Mouse (Mus musculus): ENCODE data around the gene Snu13.

Gene Snu13

GRCm38 (mm10) chr15:82023965-82024635 is 23.3 kb downstream of the Snu13 start:
- DNase-seq = no peak

GRCm38 (mm10) chr15:82022535-82023088 is 24.8 kb downstream of the Snu13 start:
- DNase-seq = no peak

GRCm38 (mm10) chr15:82019288-82019687 is 28.1 kb downstream of the Snu13 start:
- DNase-seq = no peak

- no peak for DNase-seq
Observed at GRCm38 (mm10) chr15:82017461-82017860, 29.9 kb downstream of the Snu13 start.

GRCm38 (mm10) chr15:82016830-82017229 is 30.6 kb downstream of the Snu13 start:
- no peak for DNase-seq

- peak; percentile 99 for DNase-seq
Observed at GRCm38 (mm10) chr15:82016101-82016808, 31.1 kb downstream of the Snu13 start.

- DNase-seq = peak; percentile 66
Observed at GRCm38 (mm10) chr15:82015392-82016100, 31.9 kb downstream of the Snu13 start.

GRCm38 (mm10) chr15:82014745-82015391 is 32.5 kb downstream of the Snu13 start:
- DNase-seq = no peak

- no peak for DNase-seq
Observed at GRCm38 (mm10) chr15:82011947-82012346, 35.5 kb downstream of the Snu13 start.

- DNase-seq = no peak
Observed at GRCm38 (mm10) chr15:82004257-82004656, 43.1 kb downstream of the Snu13 start.

GRCm38 (mm10) chr15:81993992-81994391 is 53.4 kb downstream of the Snu13 start:
- DNase-seq = no peak

GRCm38 (mm10) chr15:81990549-81990948 is 56.8 kb downstream of the Snu13 start:
- DNase-seq = no peak
